Mouse (Mus musculus) testis, adult 10 weeks (tissue): ENCODE measurements around the gene Pou5f2. TPM values are rescaled to one million over a fixed set of nuclear protein-coding genes. Genes with fewer than 3 reads are reported as not detected.

Source experiments
- polyA plus RNA-seq: library from polyadenylated mRNA; stranded (reverse); fragments of 350-450 nt; fragmentation: Illumina TruSeq; extraction: RNeasy Lipid Tissue Mini Kit (QIAGEN cat#74804); gene quantifications from one replicate; pipeline ENCODE4 v1.2.3, GENCODE M21; 2014; ENCODE audit warnings: low read depth, low replicate concordance

Pou5f2 gene
- 6.9 TPM for polyA plus RNA-seq

GRCm38 (mm10) chr13:78024683-78025294 is at the start of gene Pou5f2:
Gene Pou5f2, plus strand, starts transcription at chr13:78024902.

Other genes starting within 250 kb of the Pou5f2 start
- gene Nr2f1, start 174.9 kb downstream of the Pou5f2 start, polyA plus RNA-seq: not detected